Mouse (Mus musculus) liver, adult 2 months (tissue): ENCODE data around the gene Dcx.

Experiments
- CTCF ChIP-seq: fragments of 200-500 bp; IDR thresholded peaks from 2 replicates; pipeline ENCODE4 v1.5.1; 2011; ENCODE audit warnings: low read depth, low read length, control low read depth
- POLR2A ChIP-seq: fragments of 200-500 bp; IDR thresholded peaks from 2 replicates; pipeline ENCODE4 v1.6.1; 2011; ENCODE audit warnings: low read length, control low read depth; ENCODE audit not compliant: insufficient read depth; ENCODE audit errors: extremely low read depth

DNA sequence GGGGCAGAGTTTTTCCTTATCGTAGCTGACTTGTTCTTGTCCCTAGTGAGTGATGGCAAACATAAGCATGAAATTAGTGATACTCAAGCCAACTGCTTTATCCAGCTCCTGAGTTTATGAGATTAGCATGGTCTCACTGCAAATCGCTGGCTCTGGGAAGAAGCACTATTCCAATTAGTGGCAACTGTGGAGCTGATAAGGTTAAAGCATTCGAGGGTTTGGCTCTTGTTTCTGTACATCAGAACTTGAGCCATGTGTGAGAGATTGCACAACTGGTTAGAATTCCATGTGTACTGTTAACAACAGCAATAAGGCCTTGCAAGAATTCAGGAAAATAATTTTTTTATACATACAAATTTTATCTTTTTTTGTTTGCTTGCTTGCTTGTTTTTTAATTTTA, 39.9 kb downstream of the Dcx start:
- TF ChIP-seq POLR2A = no peak
- no peak for TF ChIP-seq CTCF
